Mouse (Mus musculus) left cerebral cortex, adult 9 months (tissue): ENCODE data around the gene Sncg.

Experiments used
- DNase-seq, 2 experiments: peaks; one replicate each; pipeline ENCODE4 v3.0.0; 2022; ENCODE audit warnings: low spot score in 2 of 2

Gene Sncg

DNA sequence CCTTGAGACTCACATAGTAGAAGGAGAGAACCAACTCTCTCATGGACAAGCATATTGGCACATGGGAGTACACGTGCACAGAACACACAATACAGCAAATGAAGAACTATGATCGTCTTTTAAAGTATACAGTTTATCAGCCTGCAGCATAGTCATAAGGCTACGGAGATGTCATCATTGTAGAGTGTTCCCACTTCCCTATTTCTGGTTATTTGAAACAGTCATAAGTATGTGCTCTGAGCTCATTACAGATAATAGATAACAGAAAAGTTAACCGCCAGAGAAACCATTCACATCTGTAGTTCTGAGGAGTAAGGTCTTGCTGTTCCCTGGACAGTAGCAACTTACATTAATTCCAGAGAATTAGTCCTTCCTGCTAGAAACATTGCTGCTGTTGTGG is 31.5 kb downstream of the Sncg start:
- no peak for DNase-seq

DNA sequence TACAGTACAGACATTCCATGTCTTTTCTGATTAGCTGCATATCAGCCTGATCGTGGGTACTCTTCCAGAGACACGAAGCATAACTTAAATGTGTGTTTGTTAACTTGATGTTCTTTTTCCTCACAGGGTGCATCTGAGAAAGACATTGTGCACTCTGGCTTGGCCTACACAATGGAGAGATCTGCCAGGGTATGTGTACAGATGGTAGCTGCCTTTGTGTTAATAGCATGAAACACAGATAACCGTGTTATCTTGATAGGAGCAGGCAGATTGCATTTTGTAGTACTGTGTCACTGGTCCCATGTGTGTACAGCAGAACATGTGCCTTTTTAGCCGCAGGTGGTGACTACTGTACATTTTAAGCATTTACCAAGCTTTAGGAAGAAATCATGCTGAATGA is 32.6 kb downstream of the Sncg start:
- no peak for DNase-seq

DNA sequence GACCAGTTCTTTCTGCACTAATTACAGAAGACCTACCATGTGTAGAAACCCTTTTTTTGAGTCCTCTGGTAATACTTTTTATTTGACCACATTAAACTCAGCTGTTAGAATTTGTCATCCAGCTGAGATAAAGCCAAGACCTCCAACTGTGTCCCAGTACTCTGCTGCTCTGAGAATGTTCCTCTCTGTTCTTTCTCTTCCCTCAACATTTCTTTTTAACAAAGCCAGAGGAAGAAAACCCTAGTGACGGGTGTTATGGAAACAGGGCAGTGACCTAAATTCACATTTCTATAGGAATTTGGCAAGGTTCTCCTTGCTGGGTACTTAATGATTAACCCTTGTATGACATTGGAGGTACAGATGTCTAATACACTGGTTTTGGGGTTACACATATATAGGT is 35.1 kb downstream of the Sncg start:
- DNase-seq, result peak in 1 of 2 experiments; percentile 33

DNA sequence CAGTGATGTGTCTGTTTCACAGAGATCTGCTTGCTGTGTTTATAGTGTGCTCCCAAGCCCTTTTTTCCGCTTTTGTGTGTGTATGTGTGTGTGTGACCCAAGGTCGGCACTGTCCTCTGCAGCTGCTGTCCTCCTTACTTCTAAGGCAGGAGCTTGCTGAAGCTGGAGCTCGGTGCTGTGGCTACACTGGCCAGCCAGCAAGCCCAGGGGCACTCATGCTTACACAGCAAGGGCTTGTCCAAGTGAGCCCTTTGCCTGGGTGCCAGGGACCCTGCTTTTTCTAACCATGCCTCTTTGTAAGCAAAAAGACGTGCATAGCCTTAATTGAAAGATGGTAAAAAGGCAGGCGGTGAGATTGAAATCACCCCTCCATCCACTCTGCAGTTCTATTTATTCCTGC is 42.1 kb downstream of the Sncg start:
- DNase-seq, result peak in 1 of 2 experiments; percentile 42

DNA sequence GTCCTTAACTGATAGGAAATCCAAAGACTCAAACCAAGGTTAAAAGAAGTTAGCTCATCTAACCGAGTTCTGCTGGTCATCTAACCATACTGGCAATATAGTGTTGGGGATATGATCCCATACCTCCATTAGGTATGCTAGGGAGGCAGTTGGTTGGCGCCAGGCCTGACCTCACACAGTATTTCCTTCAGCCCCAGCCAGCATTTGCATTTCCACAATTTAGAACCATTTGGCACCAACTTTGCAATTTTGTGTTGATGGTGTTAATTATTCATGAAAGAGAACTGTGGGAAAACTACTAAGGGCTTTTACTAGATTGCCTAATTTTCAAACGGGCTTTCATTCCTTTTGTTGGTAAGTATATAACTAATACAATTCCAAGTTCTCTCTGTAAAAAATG is 42.7 kb downstream of the Sncg start:
- peak in 1 of 2 experiments; percentile 33 for DNase-seq

DNA sequence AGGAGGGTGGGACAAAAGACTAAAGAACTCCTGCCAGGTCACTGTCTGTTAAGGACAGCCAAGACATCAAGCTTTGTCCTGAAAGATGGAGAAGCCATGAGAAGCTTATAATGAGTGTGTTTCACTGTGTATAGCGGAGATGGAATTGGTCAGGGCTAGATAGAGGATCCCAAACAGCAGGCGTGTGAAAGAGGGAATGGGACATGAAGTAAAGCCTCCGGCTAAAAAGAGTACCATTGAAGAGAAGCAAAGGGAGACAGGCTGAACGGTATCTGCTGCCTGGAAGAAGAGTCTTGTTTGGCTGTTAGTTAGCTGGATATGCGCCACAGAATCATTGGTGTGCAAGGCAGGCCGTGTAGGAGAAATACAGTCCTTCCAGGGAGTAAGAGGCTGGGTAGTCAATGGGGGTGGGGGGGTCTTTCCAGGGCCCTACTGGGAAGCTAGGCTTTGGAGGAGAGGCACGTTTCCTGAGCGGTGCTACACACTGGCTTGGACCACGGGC is 43.9 kb downstream of the Sncg start:
- no peak for DNase-seq

DNA sequence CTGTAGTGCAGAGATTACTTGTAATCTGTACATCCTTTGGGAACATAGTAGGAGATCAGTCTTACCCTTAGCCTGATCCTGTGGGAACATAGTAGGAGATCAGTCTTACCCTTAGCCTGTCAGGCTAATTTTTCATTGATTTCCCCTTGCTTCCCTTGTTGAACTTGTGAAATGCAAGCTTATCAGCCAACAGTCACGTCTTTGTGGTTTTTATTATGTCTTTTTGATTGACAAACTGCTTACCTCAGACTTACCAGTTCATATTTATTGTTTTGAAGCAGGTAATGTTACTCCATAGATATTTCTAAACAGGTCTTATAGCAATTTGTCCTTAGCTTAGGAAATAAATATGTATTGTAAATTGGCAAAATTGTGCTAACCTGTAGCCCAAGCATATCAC is 47.0 kb downstream of the Sncg start:
- DNase-seq, result no peak

DNA sequence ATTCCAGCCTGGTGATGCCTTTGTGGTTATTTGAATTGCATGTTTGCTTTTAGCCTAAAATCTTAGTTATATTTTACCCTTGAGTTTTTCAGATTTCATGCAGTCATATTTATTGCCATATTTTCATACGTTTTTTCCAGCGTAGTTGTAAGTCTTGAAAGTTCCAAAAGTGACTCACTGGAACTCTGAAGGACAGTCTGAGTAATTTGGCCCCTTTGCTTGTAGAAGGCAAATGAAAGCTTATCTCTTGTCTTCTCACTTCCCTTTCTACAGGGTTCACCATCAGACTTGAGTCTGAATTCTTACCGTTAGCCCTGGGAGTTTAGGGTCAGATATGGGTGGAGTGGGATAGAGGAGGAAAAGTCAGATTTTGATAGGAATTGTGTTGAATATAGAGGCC is 48.0 kb downstream of the Sncg start:
- no peak for DNase-seq

DNA sequence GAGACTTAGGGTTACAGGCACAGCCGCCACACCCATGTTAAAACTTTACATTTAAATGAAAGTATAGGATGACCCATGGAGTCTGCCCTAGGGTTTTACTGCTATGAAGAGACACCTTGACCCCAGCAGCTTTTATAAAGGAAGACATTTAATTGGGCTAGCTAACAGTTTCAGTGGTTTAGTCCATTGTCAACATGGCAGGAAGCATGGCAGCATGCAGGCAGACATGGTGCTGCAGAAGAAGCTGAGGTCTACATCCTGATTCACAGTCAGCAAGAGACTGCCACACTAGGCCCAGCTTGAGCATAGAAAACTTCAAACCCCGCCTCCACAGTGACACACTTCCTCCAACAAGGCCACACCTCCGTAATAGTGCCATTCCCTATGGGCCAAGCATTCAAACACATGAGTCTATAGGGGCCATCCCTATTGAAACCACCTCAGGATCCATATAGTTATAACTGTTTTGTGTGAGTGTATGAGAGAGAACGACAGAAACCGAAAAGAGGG is 51.0 kb downstream of the Sncg start:
- DNase-seq, result no peak
